Mouse (Mus musculus) embryonic facial prominence, embryonic 14.5 days (tissue): ENCODE results near the gene Olfr487. TPM values are rescaled to one million over a fixed set of nuclear protein-coding genes. Genes with fewer than 3 reads are reported as not detected.
"Not testable (repeated sequence)": the region's sequence is repeated elsewhere in the genome, so short reads cannot be mapped to it uniquely, and the experiment has no call there.

ENCODE experiments used
- ATAC-seq: fragments of 200-750 bp; cut with Nextera tagmentation; 2 replicates; pipeline ENCODE4 v1.8.0; 2017; ENCODE audit warnings: low read depth, moderate number of reproducible peaks, moderate TSS enrichment
- DNase-seq: peaks from one replicate; pipeline ENCODE4 v3.0.0-alpha.2; 2015; ENCODE audit warnings: low spot score
- H3K27ac ChIP-seq: fragments of 300-500 bp; sonication (generic); replicated peaks from 2 replicates; pipeline ENCODE4 v1.5.1; 2014; ENCODE audit warnings: low read depth, mild to moderate bottlenecking, low read length, moderate library complexity
- H3K27me3 ChIP-seq: fragments of 300-500 bp; sonication (generic); replicated peaks from 2 replicates; pipeline ENCODE4 v1.6.1; 2014; ENCODE audit warnings: low read length; ENCODE audit not compliant: control insufficient read depth, insufficient read depth
- H3K36me3 ChIP-seq: fragments of 300-500 bp; sonication (generic); 2 replicates; pipeline ENCODE4 v1.6.1; 2014; ENCODE audit warnings: low read length, mixed read lengths; ENCODE audit not compliant: control insufficient read depth, insufficient read depth
- H3K4me1 ChIP-seq: fragments of 300-500 bp; sonication (generic); 2 replicates; pipeline ENCODE4 v1.6.1; 2014; ENCODE audit warnings: antibody characterized with exemption, low read length; ENCODE audit not compliant: control insufficient read depth, insufficient read depth
- H3K4me2 ChIP-seq: fragments of 300-500 bp; sonication (generic); 2 replicates; pipeline ENCODE4 v1.6.1; 2014; ENCODE audit warnings: low read depth, mild to moderate bottlenecking, low read length, moderate library complexity, mixed read lengths
- H3K4me3 ChIP-seq: fragments of 300-500 bp; sonication (generic); 2 replicates; pipeline ENCODE4 v1.5.1; 2014; ENCODE audit warnings: low read depth, mild to moderate bottlenecking, low read length
- H3K9ac ChIP-seq: fragments of 300-500 bp; sonication (generic); 2 replicates; pipeline ENCODE4 v1.6.1; 2014; ENCODE audit warnings: low read depth, mild to moderate bottlenecking, low read length, moderate library complexity, mixed read lengths
- H3K9me3 ChIP-seq: fragments of 300-500 bp; sonication (generic); 2 replicates; pipeline ENCODE4 v1.6.1; 2016; ENCODE audit warnings: low read length; ENCODE audit not compliant: control insufficient read depth
- WGBS: fragments of 180-500 bp; shearing (Covaris S2); extraction: QIAGEN DNeasy Blood & Tissue Kit; methylation state at CpG from one replicate; pipeline ENCODE4 v1.1.7; 2014; 5-methylcytosine and 5-hydroxymethylcytosine counted together
- polyA plus RNA-seq: library from polyadenylated mRNA; unstranded; fragments of >200 nt; fragmentation: Nextera tagmentation; extraction: Ambion mirVana; gene quantifications from 2 replicates; pipeline ENCODE4 v1.2.1, GENCODE M21; 2014

The Olfr487 gene
- polyA plus RNA-seq, result 0.14 TPM in 1 of 2 replicates, not detected in the other

- H3K4me2 ChIP-seq, DNase-seq, H3K4me1 ChIP-seq: not testable (repeated sequence)
Measured at GRCm38 (mm10) chr7:108214536-108214935, at the start of gene Olfr487. Olfr487 (minus strand) TSS chr7:108214636.

GRCm38 (mm10) chr7:108258247-108258646 lies 43.8 kb upstream of the Olfr487 start, which contains the start of gene Olfr488:
Olfr488 (minus strand) TSS chr7:108258347.
- no peak within 1 kb of the TSS for H3K27ac ChIP-seq
- ATAC-seq (no peak), DNase-seq (no peak)
- no peaks in the 10 kb centered on the region for H3K4me1 ChIP-seq
- H3K4me3 ChIP-seq, result no peak within 1 kb of the TSS
- no peak within 1 kb of the TSS for H3K4me2 ChIP-seq
- no peaks in the 10 kb centered on the region for H3K27me3 ChIP-seq
- H3K9me3 ChIP-seq, result no peaks in the 10 kb centered on the region
- H3K9ac ChIP-seq, result no peak within 1 kb of the TSS
- no peaks in the 10 kb centered on the region for H3K36me3 ChIP-seq

More at GRCm38 (mm10) chr7:108214536-108214935, at the start of gene Olfr487:
- H3K27ac ChIP-seq, H3K36me3 ChIP-seq, H3K9ac ChIP-seq, ATAC-seq, H3K4me3 ChIP-seq, H3K27me3 ChIP-seq, H3K9me3 ChIP-seq: not testable (repeated sequence)

- H3K4me3 ChIP-seq, result no peak overlapping the region
- WGBS, result 78% methylated on average over 3 of the region's 3 CpGs
- H3K4me2 ChIP-seq, result no peak overlapping the region
- no peaks in the 10 kb centered on the region for H3K27me3 ChIP-seq
- no peak overlapping the region for H3K9ac ChIP-seq
- no peaks in the 10 kb centered on the region for H3K9me3 ChIP-seq
- no peaks in the 10 kb centered on the region for H3K36me3 ChIP-seq
- ATAC-seq (no peak), DNase-seq (no peak)
- H3K4me1 ChIP-seq, result no peaks in the 10 kb centered on the region
- H3K27ac ChIP-seq, result no peak overlapping the region
Measured at GRCm38 (mm10) chr7:108233551-108233950, 19.1 kb upstream of the Olfr487 start.

GRCm38 (mm10) chr7:108196938-108197337 lies 17.5 kb downstream of the Olfr487 start:
- DNase-seq (no peak), ATAC-seq (no peak)
- H3K4me1 ChIP-seq, result no peaks in the 10 kb centered on the region
- no peak overlapping the region for H3K4me2 ChIP-seq
- H3K9ac ChIP-seq, result no peak overlapping the region
- no peak overlapping the region for H3K4me3 ChIP-seq
- no peaks in the 10 kb centered on the region for H3K27me3 ChIP-seq
- 57% methylated on average over 6 of the region's 6 CpGs for WGBS
- no peaks in the 10 kb centered on the region for H3K9me3 ChIP-seq
- no peaks in the 10 kb centered on the region for H3K36me3 ChIP-seq
- H3K27ac ChIP-seq, result no peak overlapping the region

- ATAC-seq, result not testable (repeated sequence)
Measured at GRCm38 (mm10) chr7:108196337-108196736, 18.1 kb downstream of the Olfr487 start.

GRCm38 (mm10) chr7:108192714-108193113 lies 21.7 kb downstream of the Olfr487 start:
- H3K4me1 ChIP-seq, DNase-seq, H3K4me2 ChIP-seq, H3K36me3 ChIP-seq, H3K27ac ChIP-seq, H3K27me3 ChIP-seq, H3K4me3 ChIP-seq, ATAC-seq, H3K9ac ChIP-seq, H3K9me3 ChIP-seq: not testable (repeated sequence)
- WGBS, result 42% methylated on average over 1 of the region's 1 CpGs

More at GRCm38 (mm10) chr7:108196337-108196736, 18.1 kb downstream of the Olfr487 start:
- H3K9me3 ChIP-seq, H3K4me2 ChIP-seq, H3K4me3 ChIP-seq, H3K36me3 ChIP-seq, H3K27ac ChIP-seq, H3K27me3 ChIP-seq, H3K4me1 ChIP-seq, H3K9ac ChIP-seq, DNase-seq: not testable (repeated sequence)
- 58% methylated on average over 3 of the region's 3 CpGs for WGBS

- not testable (repeated sequence) for H3K4me3 ChIP-seq, H3K9me3 ChIP-seq, H3K27ac ChIP-seq, H3K36me3 ChIP-seq, H3K27me3 ChIP-seq, H3K4me1 ChIP-seq, H3K4me2 ChIP-seq, H3K9ac ChIP-seq, ATAC-seq, DNase-seq
- WGBS, result 62% methylated on average over 2 of the region's 2 CpGs
Measured at GRCm38 (mm10) chr7:108191196-108191595, 23.2 kb downstream of the Olfr487 start.

GRCm38 (mm10) chr7:108185237-108185636 lies 29.2 kb downstream of the Olfr487 start:
- 78% methylated on average over 2 of the region's 2 CpGs for WGBS
- H3K36me3 ChIP-seq, H3K27me3 ChIP-seq, H3K4me1 ChIP-seq, H3K27ac ChIP-seq, H3K4me2 ChIP-seq, H3K4me3 ChIP-seq, DNase-seq, H3K9me3 ChIP-seq, H3K9ac ChIP-seq, ATAC-seq: not testable (repeated sequence)

GRCm38 (mm10) chr7:108184401-108184800 lies 30.0 kb downstream of the Olfr487 start:
- not testable (repeated sequence) for H3K4me1 ChIP-seq, DNase-seq, H3K36me3 ChIP-seq, H3K27me3 ChIP-seq, H3K9me3 ChIP-seq, H3K27ac ChIP-seq, H3K9ac ChIP-seq, H3K4me2 ChIP-seq, ATAC-seq, H3K4me3 ChIP-seq
- WGBS, result 78% methylated on average over 3 of the region's 3 CpGs
